Mouse (Mus musculus) spleen, adult 2 months (tissue): Measurements from ENCODE around the gene Kctd15.

ENCODE experiments used
- CTCF ChIP-seq: fragments of 200-500 bp; IDR thresholded peaks from 2 replicates; pipeline ENCODE4 v1.5.1; 2011; ENCODE audit warnings: mild to moderate bottlenecking, inconsistent platforms; ENCODE audit not compliant: insufficient read depth, insufficient read length, insufficient replicate concordance; ENCODE audit errors: extremely low read depth
- POLR2A ChIP-seq: fragments of 200-500 bp; IDR thresholded peaks from 2 replicates; pipeline ENCODE4 v1.6.1; 2011; ENCODE audit warnings: low read depth, low read length, inconsistent platforms

DNA sequence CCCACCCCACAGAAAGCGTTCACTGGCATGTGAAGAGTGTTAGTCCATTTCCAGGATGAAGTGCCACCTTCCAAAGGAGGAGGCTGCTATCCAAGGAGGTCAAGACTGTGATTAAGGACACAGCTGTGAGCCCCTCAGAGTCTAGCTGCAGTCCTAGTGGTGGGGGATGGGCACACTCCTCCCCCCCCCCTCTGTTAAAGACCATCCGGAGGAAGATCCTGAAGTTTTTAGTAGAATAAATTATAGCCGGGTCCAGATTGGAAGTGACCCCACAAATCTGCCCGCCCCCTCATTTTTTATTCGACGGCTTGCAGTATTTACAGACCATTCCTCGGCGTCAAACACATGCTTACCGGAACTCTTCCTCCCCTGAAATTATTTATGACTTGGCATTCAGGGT lies 41.7 kb upstream of the Kctd15 start:
- TF ChIP-seq POLR2A = no peak
- TF ChIP-seq CTCF = no peak
